Mouse (Mus musculus) heart, embryonic 12.5 days (tissue): ENCODE results near the gene Ptpn6. TPM values are rescaled to one million over a fixed set of nuclear protein-coding genes. Genes with fewer than 3 reads are reported as not detected.
"Not testable (repeated sequence)": the region's sequence is repeated elsewhere in the genome, so short reads cannot be mapped to it uniquely, and the experiment has no call there.

Experiments used
- ATAC-seq: fragments of 200-750 bp; cut with Nextera tagmentation; 2 replicates; pipeline ENCODE4 v1.8.0; 2017; ENCODE audit warnings: moderate TSS enrichment, moderate library complexity; ENCODE audit not compliant: insufficient number of reproducible peaks, low FRiP score
- H3K27ac ChIP-seq: fragments of 300-500 bp; sonication (generic); 2 replicates; pipeline ENCODE4 v1.5.1; 2016; ENCODE audit warnings: mild to moderate bottlenecking, moderate library complexity; ENCODE audit not compliant: poor library complexity, severe bottlenecking
- H3K27me3 ChIP-seq: fragments of 300-500 bp; sonication (generic); replicated peaks from 2 replicates; pipeline ENCODE4 v1.6.1; 2016; ENCODE audit warnings: mild to moderate bottlenecking, moderate library complexity
- H3K36me3 ChIP-seq: fragments of 300-500 bp; sonication (generic); 2 replicates; pipeline ENCODE4 v1.6.1; 2016; ENCODE audit warnings: mild to moderate bottlenecking, moderate library complexity
- H3K4me1 ChIP-seq: fragments of 300-500 bp; sonication (generic); replicated peaks from 2 replicates; pipeline ENCODE4 v1.6.1; 2016; ENCODE audit warnings: mild to moderate bottlenecking
- H3K4me2 ChIP-seq: fragments of 300-500 bp; sonication (generic); 2 replicates; pipeline ENCODE4 v1.6.1; 2016; ENCODE audit warnings: mild to moderate bottlenecking, moderate library complexity
- H3K4me3 ChIP-seq: fragments of 300-500 bp; sonication (generic); 2 replicates; pipeline ENCODE4 v1.5.1; 2016; ENCODE audit warnings: mild to moderate bottlenecking
- H3K9ac ChIP-seq: fragments of 300-500 bp; sonication (generic); 2 replicates; pipeline ENCODE4 v1.6.1; 2016; ENCODE audit warnings: mild to moderate bottlenecking, moderate library complexity
- H3K9me3 ChIP-seq: fragments of 300-500 bp; sonication (generic); replicated peaks from 2 replicates; pipeline ENCODE4 v1.6.1; 2016; ENCODE audit warnings: mild to moderate bottlenecking, moderate library complexity
- WGBS: fragments of 180-500 bp; shearing (Covaris S2); methylation state at CpG from one replicate; pipeline ENCODE4 v1.1.7; 2016; 5-methylcytosine and 5-hydroxymethylcytosine counted together
- polyA plus RNA-seq: library from polyadenylated mRNA; unstranded; fragments of >200 nt; fragmentation: Nextera tagmentation; extraction: Ambion mirVana; gene quantifications from 2 replicates; pipeline ENCODE4 v1.2.1, GENCODE M21; 2016

Ptpn6 gene
- polyA plus RNA-seq, 1 experiment from 2014 or later, result 4.9 TPM

GRCm38 (mm10) chr6:124694166-124694955 lies 44.2 kb downstream of the Ptpn6 start:
- WGBS, result 78% methylated on average over 15 of the region's 15 CpGs
- H3K9me3 ChIP-seq, result no peaks in the 10 kb centered on the region
- no peaks in the 10 kb centered on the region for H3K27me3 ChIP-seq
- no peak overlapping the region for H3K4me3 ChIP-seq
- H3K27ac ChIP-seq, result no peak overlapping the region
- H3K9ac ChIP-seq, result no peak overlapping the region
- H3K4me1 ChIP-seq, result peaks cover 10% of the 10 kb centered on the region; the same call in 1 of the 2 replicates
- peaks cover 13% of the 10 kb centered on the region for H3K36me3 ChIP-seq
- H3K4me2 ChIP-seq, result no peak overlapping the region
- no peak; the same call in 1 of the 2 replicates for ATAC-seq

- Histone ChIP-seq H3K27ac (no peak overlapping the region), H3K27me3 (no peaks in the 10 kb centered on the region), H3K36me3 (peaks cover 4% of the 10 kb centered on the region; the same call in 1 of the 2 replicates), H3K9ac (no peak overlapping the region), H3K4me1 (peaks cover 10% of the 10 kb centered on the region; the same call in 1 of the 2 replicates), H3K4me2 (no peak overlapping the region), H3K4me3 (no peak overlapping the region), H3K9me3 (no peaks in the 10 kb centered on the region)
- no peak for ATAC-seq
- WGBS, result 80% methylated on average over 15 of the region's 15 CpGs
Observed at GRCm38 (mm10) chr6:124693243-124693981, 45.1 kb downstream of the Ptpn6 start.

- Histone ChIP-seq H3K4me1 (peaks cover 7% of the 10 kb centered on the region; the same call in 1 of the 2 replicates), H3K4me3 (no peak overlapping the region), H3K36me3 (no peaks in the 10 kb centered on the region), H3K9me3 (no peaks in the 10 kb centered on the region), H3K9ac (no peak overlapping the region), H3K27me3 (no peaks in the 10 kb centered on the region), H3K27ac (no peak overlapping the region), H3K4me2 (no peak overlapping the region)
- no peak for ATAC-seq
- 90% methylated on average over 3 of the region's 3 CpGs for WGBS
Observed at GRCm38 (mm10) chr6:124690517-124690916, 48.0 kb downstream of the Ptpn6 start.

- Histone ChIP-seq H3K9ac (no peak overlapping the region), H3K36me3 (no peaks in the 10 kb centered on the region), H3K4me2 (no peak overlapping the region), H3K4me3 (no peak overlapping the region), H3K9me3 (no peaks in the 10 kb centered on the region), H3K27ac (no peak overlapping the region), H3K4me1 (peaks cover 5% of the 10 kb centered on the region; the same call in 1 of the 2 replicates), H3K27me3 (no peaks in the 10 kb centered on the region)
- no peak for ATAC-seq
- WGBS, result 87% methylated on average over 3 of the region's 3 CpGs
Observed at GRCm38 (mm10) chr6:124689011-124689410, 49.5 kb downstream of the Ptpn6 start.

DNA sequence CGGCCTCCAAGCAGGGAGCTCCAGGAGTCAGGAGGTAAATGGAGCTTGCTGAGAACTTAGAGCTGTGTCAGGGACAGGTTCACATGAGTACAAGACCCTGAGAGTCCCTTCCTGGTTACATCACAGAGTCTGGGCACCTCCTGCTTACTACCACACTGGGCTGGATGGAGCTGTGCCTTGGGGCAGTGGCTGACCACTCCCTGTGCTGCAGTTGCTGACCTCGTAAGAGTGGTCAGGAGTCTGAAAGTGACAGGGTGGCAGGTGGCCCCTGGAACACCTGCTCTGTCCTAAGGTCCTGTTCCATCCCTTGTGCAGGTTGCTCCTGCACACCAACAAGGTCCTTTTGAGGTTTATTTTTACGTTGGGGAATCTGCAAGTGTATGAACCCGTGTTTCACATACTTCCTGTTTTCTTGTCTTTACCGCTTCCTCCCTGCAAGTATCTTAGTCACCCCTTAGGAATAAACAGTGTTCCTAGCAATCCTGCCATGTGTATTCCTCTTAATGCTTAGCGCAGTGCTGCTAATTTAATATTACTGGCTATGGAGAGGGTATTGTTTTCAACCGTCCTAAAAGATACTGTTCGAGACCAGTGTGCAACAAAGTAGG lies 50.3 kb downstream of the Ptpn6 start:
- Histone ChIP-seq H3K4me3 (no peak overlapping the region), H3K4me1 (peaks cover 11% of the 10 kb centered on the region), H3K27me3 (no peaks in the 10 kb centered on the region), H3K27ac (no peak overlapping the region), H3K9ac (no peak overlapping the region), H3K9me3 (no peaks in the 10 kb centered on the region), H3K36me3 (no peaks in the 10 kb centered on the region), H3K4me2 (no peak overlapping the region)
- no peak for ATAC-seq
- WGBS, result 78% methylated on average over 8 of the region's 8 CpGs

DNA sequence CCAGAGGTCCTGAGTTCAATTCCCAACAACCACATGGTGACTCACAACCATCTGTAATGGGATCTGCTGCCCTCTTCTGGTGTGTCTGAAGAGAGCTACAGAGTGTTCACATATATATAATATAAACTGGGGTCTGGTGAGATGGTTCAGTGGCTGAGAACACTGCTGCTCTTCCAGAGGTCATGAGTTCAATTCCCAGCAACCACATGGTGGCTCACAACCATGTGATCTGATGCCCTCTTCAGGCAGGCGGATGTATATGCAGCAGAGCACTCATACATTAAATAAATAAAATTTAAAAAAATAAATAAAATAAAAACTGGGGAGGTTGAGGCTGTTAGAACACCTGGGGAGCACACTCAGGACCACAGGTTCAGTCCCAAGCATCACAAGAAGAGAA lies 51.9 kb downstream of the Ptpn6 start:
- 73% methylated on average over 1 of the region's 1 CpGs for WGBS
- H3K4me1 ChIP-seq, result peaks cover 16% of the 10 kb centered on the region
- H3K36me3 ChIP-seq, H3K9me3 ChIP-seq, H3K9ac ChIP-seq, H3K27ac ChIP-seq, H3K4me2 ChIP-seq, H3K4me3 ChIP-seq, ATAC-seq, H3K27me3 ChIP-seq: not testable (repeated sequence)

DNA sequence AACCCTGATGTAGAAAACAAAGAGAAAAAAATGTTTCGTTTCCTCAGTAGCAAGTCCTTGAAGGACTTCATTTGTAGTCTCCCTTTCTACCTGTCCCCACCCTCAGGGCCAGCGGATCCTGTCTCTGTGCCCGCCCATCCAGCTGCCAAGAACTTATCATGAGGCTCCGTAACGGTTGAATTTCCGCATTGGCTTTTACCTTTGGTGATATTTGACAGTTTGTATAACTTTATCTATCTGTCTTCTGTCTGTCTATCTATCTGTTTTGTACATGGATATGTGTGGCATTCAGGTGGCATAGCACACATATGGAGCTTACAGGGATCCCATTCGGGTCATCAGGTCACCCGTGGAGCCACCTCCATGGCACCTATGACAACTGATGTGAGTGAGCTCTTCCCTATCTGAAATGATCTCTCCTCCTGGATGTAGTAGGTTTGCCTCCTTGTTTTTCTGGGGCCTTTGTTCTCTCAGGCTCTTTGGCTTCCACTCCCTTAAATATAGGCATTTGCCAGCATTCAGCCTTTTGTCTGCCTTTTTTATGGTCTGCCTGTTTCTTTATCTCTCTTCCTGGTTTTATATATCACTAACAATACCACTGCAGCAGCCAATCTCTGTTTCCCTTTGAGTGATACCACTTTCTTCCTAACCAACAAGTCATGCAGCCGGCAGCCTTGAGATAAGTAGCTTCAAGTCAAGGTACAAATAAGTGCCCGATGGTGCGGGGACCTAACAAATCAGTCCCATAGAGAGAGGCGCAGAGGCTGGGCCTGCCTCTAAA lies 52.7 kb downstream of the Ptpn6 start:
- H3K9ac ChIP-seq, result no peak overlapping the region
- WGBS, result 75% methylated on average over 12 of the region's 12 CpGs
- ATAC-seq, result peak; percentile 51; the same call in 1 of the 2 replicates

DNA sequence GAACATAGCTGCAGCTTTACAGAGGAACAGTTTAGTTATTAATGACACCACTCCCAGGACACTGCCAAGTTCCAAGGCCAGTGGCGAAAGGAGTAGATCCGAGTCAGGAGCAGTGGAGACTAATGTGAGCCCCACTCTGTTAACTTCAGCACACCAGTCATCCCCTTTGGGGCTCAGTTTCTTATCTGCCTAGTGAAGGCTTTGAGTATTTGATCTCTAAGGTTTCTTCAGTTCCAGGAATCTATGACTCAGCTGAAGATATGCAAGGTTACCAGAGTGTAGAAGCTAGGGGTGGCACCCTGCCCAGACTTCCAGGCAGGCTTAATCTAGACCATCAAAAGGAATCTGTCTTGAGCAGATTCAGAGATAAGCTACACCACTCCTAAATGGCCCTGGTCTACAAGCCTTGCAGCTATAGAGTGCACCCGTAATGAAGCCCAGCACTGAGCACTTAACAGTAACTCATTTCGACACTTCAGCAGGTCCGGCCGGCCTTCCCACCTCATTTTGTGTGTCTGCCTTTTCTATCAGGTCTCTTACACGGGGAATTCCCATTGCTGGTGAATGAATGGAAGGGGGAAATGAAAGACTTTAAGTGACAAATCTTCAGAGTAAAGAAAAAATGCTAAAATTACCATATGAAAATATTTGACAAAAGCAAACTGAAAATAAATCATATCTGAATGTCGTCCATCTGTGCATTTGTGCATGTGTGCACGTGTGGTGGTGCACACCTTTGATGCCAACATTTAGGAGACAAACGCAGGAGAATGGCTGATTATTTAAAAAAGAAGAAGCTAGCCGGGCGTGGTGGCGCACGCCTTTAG lies 54.7 kb downstream of the Ptpn6 start:
- 61% methylated on average over 14 of the region's 14 CpGs for WGBS
- Histone ChIP-seq H3K27me3 (no peaks in the 10 kb centered on the region), H3K4me3 (no peak overlapping the region), H3K4me1 (peaks cover 18% of the 10 kb centered on the region), H3K27ac (no peak overlapping the region), H3K9ac (no peak overlapping the region), H3K4me2 (no peak overlapping the region), H3K9me3 (no peaks in the 10 kb centered on the region), H3K36me3 (no peaks in the 10 kb centered on the region)
- peak; percentile 44 for ATAC-seq

More for the DNA sequence above, 52.7 kb downstream of the Ptpn6 start:
- no peak overlapping the region for H3K4me2 ChIP-seq
- H3K36me3 ChIP-seq, result no peaks in the 10 kb centered on the region
- H3K9me3 ChIP-seq, result no peaks in the 10 kb centered on the region
- no peaks in the 10 kb centered on the region for H3K27me3 ChIP-seq
- H3K4me1 ChIP-seq, result peaks cover 16% of the 10 kb centered on the region
- H3K27ac ChIP-seq, result 0 out of 2 replicates have a peak overlapping the region, but pooled peaks have one; percentile 7
- H3K4me3 ChIP-seq, result no peak overlapping the region

- not testable (repeated sequence) for H3K27me3 ChIP-seq, H3K9ac ChIP-seq, H3K4me3 ChIP-seq, H3K36me3 ChIP-seq, ATAC-seq, H3K9me3 ChIP-seq, H3K4me2 ChIP-seq, H3K27ac ChIP-seq
- peaks cover 20% of the 10 kb centered on the region for H3K4me1 ChIP-seq
- WGBS, result 77% methylated on average over 6 of the region's 6 CpGs
Observed at GRCm38 (mm10) chr6:124682291-124682690, 56.2 kb downstream of the Ptpn6 start.

DNA sequence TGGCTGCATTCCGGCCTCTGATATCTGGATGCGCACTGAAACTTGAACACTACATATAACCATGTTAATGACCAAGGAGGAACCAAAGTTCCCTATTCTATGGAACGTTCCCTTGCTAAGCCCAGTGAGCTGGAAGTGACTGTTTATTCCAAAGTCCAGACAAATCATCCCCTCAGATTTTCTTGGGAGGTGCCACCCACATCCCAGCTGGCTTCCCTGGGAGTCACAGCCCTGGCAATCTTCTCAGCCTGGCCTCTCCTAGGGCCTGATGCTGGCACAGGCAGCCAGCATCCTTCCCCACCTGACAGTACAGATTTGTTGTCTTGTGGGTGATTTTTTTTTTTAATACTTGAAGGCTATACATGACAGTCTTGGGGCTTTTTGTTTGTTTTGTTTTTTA lies 59.0 kb downstream of the Ptpn6 start:
- no peaks in the 10 kb centered on the region; the same call in 1 of the 2 replicates for H3K9me3 ChIP-seq
- no peak overlapping the region for H3K4me3 ChIP-seq
- H3K4me1 ChIP-seq, result peaks cover 20% of the 10 kb centered on the region
- no peak overlapping the region for H3K4me2 ChIP-seq
- no peaks in the 10 kb centered on the region for H3K27me3 ChIP-seq
- no peak overlapping the region for H3K9ac ChIP-seq
- ATAC-seq, result no peak
- WGBS, result 95% methylated on average over 3 of the region's 3 CpGs
- H3K27ac ChIP-seq, result no peak overlapping the region
- H3K36me3 ChIP-seq, result peaks cover 8% of the 10 kb centered on the region
